Comparison of ENCODE assay signal across 18 mouse cellular contexts in genomic region chr1:128789567-128790335, GRCm38 (mm10).
A peak's percentile ranks its signal among the peaks of the same experiment; 100 is the strongest.
DNase-seq lines count a peak whose midpoint lies in the region; ATAC-seq and TF ChIP-seq lines count a peak whose summit lies in the region.
"Had no signal": no experiment of that assay in that cellular context is flagged by ENCODE, and none has a peak within 500 bp of the region (broad histone marks: within the 10 kb centered on the region; RNA-seq: fewer than 3 reads in every experiment).

No protein-coding gene starts in this region.

- no peak for TF ChIP-seq EP300 in stomach, postnatal 0 days (optimal IDR thresholded peaks at IDR 0.05)

- H3K27ac ChIP-seq in stomach, embryonic 14.5 days (ENCODE audit: low read length): peak overlapping the region; percentile 56; the same call in 1 of the 2 replicates
- H3K27ac ChIP-seq in stomach, postnatal 0 days (replicated peaks): no peak overlapping the region
- H3K27ac ChIP-seq in hindbrain, embryonic 16.5 days (ENCODE audit: low read depth, low read length): no peak overlapping the region
- H3K27ac ChIP-seq in midbrain, postnatal 0 days (ENCODE audit: low read depth, low read length): no peak overlapping the region
- H3K27ac ChIP-seq: kidney, postnatal 0 days; limb, embryonic 10.5 days; lung, embryonic 15.5 days; neural tube, embryonic 13.5 days had no signal

- ATAC-seq in stomach, embryonic 14.5 days (ENCODE audit: insufficient number of reproducible peaks, insufficient read depth, low FRiP score, low read depth): peak; percentile 26; the same call in 1 of the 2 replicates
- no peak for ATAC-seq in stomach, postnatal 0 days (ENCODE audit: low FRiP score, low TSS enrichment)
- peak; percentile 74; the same call in 1 of the 2 replicates for ATAC-seq in hindbrain, embryonic 16.5 days
- no peak for ATAC-seq in midbrain, postnatal 0 days (ENCODE audit: low FRiP score)

- DNase-seq in heart, adult 11 months: peak; percentile 51
- DNase-seq in heart, postnatal 10 days: no peak
- DNase-seq in stomach, postnatal 0 days (ENCODE audit: low spot score): no peak
- DNase-seq in midbrain, postnatal 0 days (ENCODE audit: low spot score): peak; percentile 56
- no peak for DNase-seq in cerebellum, adult 11-12 months
- DNase-seq: cerebellum, postnatal 14 days; embryo, embryonic 11 days; kidney, adult 11 months; right cerebral cortex, postnatal 4 days; thymus, postnatal 25 days had no signal

- H3K36me3 ChIP-seq in stomach, embryonic 14.5 days (ENCODE audit: control insufficient read depth, insufficient read depth, low read length): no peaks in the 10 kb centered on the region
- H3K36me3 ChIP-seq in stomach, postnatal 0 days (ENCODE audit: control insufficient read depth, insufficient read depth, low read length): no peaks in the 10 kb centered on the region
- no peaks in the 10 kb centered on the region for H3K36me3 ChIP-seq in hindbrain, embryonic 16.5 days (ENCODE audit: control insufficient read depth, insufficient read depth, low read length)
- H3K36me3 ChIP-seq in midbrain, postnatal 0 days (ENCODE audit: insufficient read depth, low read length): no peaks in the 10 kb centered on the region
- H3K36me3 ChIP-seq: limb, embryonic 10.5 days; lung, embryonic 15.5 days; neural tube, embryonic 13.5 days had no signal

- H3K4me1 ChIP-seq in stomach, embryonic 14.5 days (ENCODE audit: control insufficient read depth, insufficient read depth, low read length): 0 out of 2 replicates have a peak, but pooled peaks cover 2% of the 10 kb centered on the region
- H3K4me1 ChIP-seq in stomach, postnatal 0 days (replicated peaks; ENCODE audit: control insufficient read depth, insufficient read depth): no peaks in the 10 kb centered on the region
- no peaks in the 10 kb centered on the region for H3K4me1 ChIP-seq in hindbrain, embryonic 16.5 days (ENCODE audit: control insufficient read depth, insufficient read depth, low read depth, low read length)
- H3K4me1 ChIP-seq in midbrain, postnatal 0 days (ENCODE audit: insufficient read depth, low read length): no peaks in the 10 kb centered on the region
- H3K4me1 ChIP-seq: limb, embryonic 10.5 days; lung, embryonic 15.5 days had no signal

- TF ChIP-seq CTCF in stomach, postnatal 0 days (IDR thresholded peaks at IDR 0.05; ENCODE audit: low read depth): no peak
- no peak for TF ChIP-seq CTCF in midbrain, postnatal 0 days (IDR thresholded peaks at IDR 0.05)

- H3K9me3 ChIP-seq in stomach, embryonic 14.5 days (ENCODE audit: control insufficient read depth, low read depth, low read length): no peaks in the 10 kb centered on the region
- no peaks in the 10 kb centered on the region for H3K9me3 ChIP-seq in stomach, postnatal 0 days (ENCODE audit: control insufficient read depth, low read length)
- no peaks in the 10 kb centered on the region for H3K9me3 ChIP-seq in hindbrain, embryonic 16.5 days (ENCODE audit: control insufficient read depth, low read length)
- no peaks in the 10 kb centered on the region for H3K9me3 ChIP-seq in midbrain, postnatal 0 days (ENCODE audit: low read length)
- H3K9me3 ChIP-seq: limb, embryonic 10.5 days; lung, embryonic 15.5 days; neural tube, embryonic 13.5 days had no signal

- intact Hi-C loops in heart, postnatal 10 days (cut with DNase I): no loop called here

- H3K4me2 ChIP-seq in stomach, embryonic 14.5 days (replicated peaks; ENCODE audit: low read depth, low read length): no peak overlapping the region
- no peak overlapping the region for H3K4me2 ChIP-seq in stomach, postnatal 0 days (replicated peaks; ENCODE audit: low read depth)
- no peak overlapping the region for H3K4me2 ChIP-seq in hindbrain, embryonic 16.5 days (ENCODE audit: low read length)
- no peak overlapping the region for H3K4me2 ChIP-seq in midbrain, postnatal 0 days (ENCODE audit: low read depth, low read length, poor library complexity, severe bottlenecking)
- H3K4me2 ChIP-seq: heart, embryonic 11.5 days; liver, embryonic 11.5 days; lung, embryonic 15.5 days; neural tube, embryonic 13.5 days had no signal

- no peaks in the 10 kb centered on the region for H3K27me3 ChIP-seq in stomach, embryonic 14.5 days (ENCODE audit: control insufficient read depth, insufficient read depth, low read length)
- no peaks in the 10 kb centered on the region for H3K27me3 ChIP-seq in stomach, postnatal 0 days (ENCODE audit: control insufficient read depth, insufficient read depth, low read length)
- no peaks in the 10 kb centered on the region for H3K27me3 ChIP-seq in hindbrain, embryonic 16.5 days (replicated peaks; ENCODE audit: control insufficient read depth, insufficient read depth, low read length)
- H3K27me3 ChIP-seq in midbrain, postnatal 0 days (ENCODE audit: insufficient read depth, low read length): no peaks in the 10 kb centered on the region
- H3K27me3 ChIP-seq: lung, embryonic 15.5 days; neural tube, embryonic 13.5 days had no signal

- no peak overlapping the region for H3K4me3 ChIP-seq in stomach, embryonic 14.5 days (ENCODE audit: low read depth, low read length)
- H3K4me3 ChIP-seq in stomach, postnatal 0 days (ENCODE audit: low read depth, low read length): no peak overlapping the region
- no peak overlapping the region for H3K4me3 ChIP-seq in hindbrain, embryonic 16.5 days (ENCODE audit: low read length)
- no peak overlapping the region for H3K4me3 ChIP-seq in midbrain, postnatal 0 days (ENCODE audit: low read depth, low read length)
- H3K4me3 ChIP-seq: limb, embryonic 10.5 days; lung, embryonic 15.5 days; neural tube, embryonic 13.5 days had no signal

- 70% methylated on average over 3 of the region's 3 CpGs for WGBS in stomach, embryonic 14.5 days
- WGBS in stomach, postnatal 0 days: 63% methylated on average over 3 of the region's 3 CpGs
- WGBS in hindbrain, embryonic 16.5 days: 55% methylated on average over 3 of the region's 3 CpGs
- 56% methylated on average over 3 of the region's 3 CpGs for WGBS in midbrain, postnatal 0 days

- no peak overlapping the region for H3K9ac ChIP-seq in stomach, embryonic 14.5 days (replicated peaks; ENCODE audit: low read depth, low read length)
- no peak overlapping the region for H3K9ac ChIP-seq in stomach, postnatal 0 days (ENCODE audit: low read length)
- H3K9ac ChIP-seq in hindbrain, embryonic 16.5 days (ENCODE audit: low read depth, low read length): no peak overlapping the region
- H3K9ac ChIP-seq in midbrain, postnatal 0 days (replicated peaks; ENCODE audit: low read length, poor library complexity, severe bottlenecking): no peak overlapping the region
- H3K9ac ChIP-seq: lung, embryonic 15.5 days; neural tube, embryonic 13.5 days had no signal

Comparison
In these comparisons a context has a peak if more than half of its experiments do, and no peak if none do; other contexts are left out.
1. DNase-seq: peak in heart, adult 11 months (single experiment) and midbrain, postnatal 0 days (single experiment); none in heart, postnatal 10 days (0 of 2), stomach, postnatal 0 days (single experiment) and cerebellum, adult 11-12 months (single experiment).
2. ATAC-seq: peak in stomach, embryonic 14.5 days (single experiment) and hindbrain, embryonic 16.5 days (single experiment); none in stomach, postnatal 0 days (single experiment) and midbrain, postnatal 0 days (single experiment).